Mouse (Mus musculus) brown adipose tissue, adult 24 weeks (tissue): ENCODE results near the gene Crym. TPM values are rescaled to one million over a fixed set of nuclear protein-coding genes. Genes with fewer than 3 reads are reported as not detected.

Experiments used
- polyA plus RNA-seq: library from polyadenylated mRNA; stranded (reverse); fragments of >200 nt; gene quantifications from 2 replicates; pipeline ENCODE4 v1.2.4, GENCODE M21; 2012; ENCODE audit not compliant: missing spikeins, insufficient read depth, insufficient read length

Crym gene
- polyA plus RNA-seq, 1 experiment = not detected

Other genes with a start within 250 kb of the Crym start
- gene Dnah3, start 106.8 kb downstream of the Crym start, polyA plus RNA-seq = 0.48 TPM in 1 of 2 replicates, not detected in the other
- 10.7 and 14.6 TPM in 2 replicates for gene Tmem159, start 99.8 kb downstream of the Crym start, polyA plus RNA-seq
- gene Zp2, start 56.8 kb downstream of the Crym start, polyA plus RNA-seq = not detected in 2 replicates
- gene Anks4b, start 28.3 kb downstream of the Crym start, polyA plus RNA-seq = not detected in 2 replicates
- gene Abca14, start 1.9 kb upstream of the Crym start, polyA plus RNA-seq = not detected in 2 replicates
- gene Abca15, start 126.6 kb upstream of the Crym start, polyA plus RNA-seq = not detected in 2 replicates
- gene Abca16, start 207.5 kb upstream of the Crym start, polyA plus RNA-seq = not detected in 2 replicates